Mouse (Mus musculus) hindbrain, postnatal 0 days (tissue): ENCODE measurements at regions not wholly inside any gene's neighbourhood (a gene's known extent, or its start where the extent isn't known, plus 50 kb on each side); places are given as distances from the start of the nearest gene placed in this dataset.

Experiments
- ATAC-seq: fragments of 200-750 bp; cut with Nextera tagmentation; 2 replicates; pipeline ENCODE4 v1.8.0; 2017; ENCODE audit warnings: mild to moderate bottlenecking, moderate TSS enrichment, moderate library complexity
- DNase-seq: peaks from one replicate; pipeline ENCODE4 v3.0.0-alpha.2; 2015; ENCODE audit warnings: low spot score
- H3K27ac ChIP-seq: fragments of 300-500 bp; sonication (generic); 2 replicates; pipeline ENCODE4 v1.5.1; 2014; ENCODE audit warnings: mild to moderate bottlenecking
- H3K27me3 ChIP-seq: fragments of 300-500 bp; sonication (generic); 2 replicates; pipeline ENCODE4 v1.6.1; 2014; ENCODE audit warnings: low read length, mixed read lengths; ENCODE audit not compliant: insufficient read depth
- H3K36me3 ChIP-seq: fragments of 300-500 bp; sonication (generic); 2 replicates; pipeline ENCODE4 v1.6.1; 2014; ENCODE audit warnings: low read length, mixed read lengths; ENCODE audit not compliant: insufficient read depth
- H3K4me1 ChIP-seq: fragments of 300-500 bp; sonication (generic); 2 replicates; pipeline ENCODE4 v1.6.1; 2014; ENCODE audit warnings: antibody characterized with exemption, low read length, mixed read lengths; ENCODE audit not compliant: insufficient read depth
- H3K4me2 ChIP-seq: fragments of 300-500 bp; sonication (generic); 2 replicates; pipeline ENCODE4 v1.6.1; 2014; ENCODE audit warnings: low read depth, mild to moderate bottlenecking, low read length, moderate library complexity, mixed read lengths
- H3K4me3 ChIP-seq: fragments of 300-500 bp; sonication (generic); 2 replicates; pipeline ENCODE4 v1.5.1; 2014; ENCODE audit warnings: low read length
- H3K9ac ChIP-seq: fragments of 300-500 bp; sonication (generic); replicated peaks from 2 replicates; pipeline ENCODE4 v1.6.1; 2014; ENCODE audit warnings: mild to moderate bottlenecking, low read length, moderate library complexity, mixed read lengths
- H3K9me3 ChIP-seq: fragments of 300-500 bp; sonication (generic); 2 replicates; pipeline ENCODE4 v1.6.1; 2016; ENCODE audit warnings: low read length, mixed read lengths
- CTCF ChIP-seq: IDR thresholded peaks from 2 replicates; pipeline ENCODE4 v1.5.1; 2016; ENCODE audit warnings: antibody characterized with exemption, control low read depth, low read depth
- WGBS: fragments of 180-500 bp; shearing (Covaris S2); extraction: QIAGEN DNeasy Blood & Tissue Kit; methylation state at CpG from one replicate; pipeline ENCODE4 v1.1.7; 2014; 5-methylcytosine and 5-hydroxymethylcytosine counted together

GRCm38 (mm10) chr9:30575531-30575930 lies 148.6 kb downstream of the Snx19 start:
- Histone ChIP-seq H3K4me1 (no peaks in the 10 kb centered on the region; the same call in 1 of the 2 replicates), H3K27me3 (no peaks in the 10 kb centered on the region), H3K4me2 (no peak overlapping the region), H3K9ac (no peak overlapping the region), H3K36me3 (no peaks in the 10 kb centered on the region), H3K27ac (no peak overlapping the region), H3K9me3 (no peaks in the 10 kb centered on the region), H3K4me3 (no peak overlapping the region)
- ATAC-seq (no peak), DNase-seq (no peak)
- WGBS: 54% methylated on average over 3 of the region's 3 CpGs
- TF ChIP-seq CTCF: no peak

DNA sequence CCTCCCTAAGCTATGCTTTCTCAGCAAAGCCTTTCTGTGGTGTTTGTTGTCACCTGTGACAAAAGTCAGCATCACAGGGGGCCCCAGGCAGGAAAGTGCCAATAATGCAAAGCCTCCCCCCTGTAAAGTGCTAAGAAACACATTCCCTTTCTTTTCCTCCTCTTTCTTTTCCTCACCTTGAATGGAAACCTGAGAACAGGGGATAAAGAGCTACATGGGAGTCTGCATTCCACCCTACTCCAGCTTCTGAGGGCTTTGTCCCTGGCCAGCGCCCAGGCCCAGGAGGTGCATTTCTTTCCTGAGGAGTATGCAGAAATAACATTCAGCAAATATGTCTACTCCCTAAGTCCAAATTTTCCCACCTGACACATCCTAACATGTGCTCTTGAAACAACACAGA lies 146.4 kb downstream of the Snx19 start:
- DNase-seq (no peak), ATAC-seq (no peak)
- no peak overlapping the region for H3K9ac ChIP-seq
- no peak for TF ChIP-seq CTCF
- H3K4me3 ChIP-seq: no peak overlapping the region
- 48% methylated on average over 1 of the region's 1 CpGs for WGBS
- no peaks in the 10 kb centered on the region for H3K27me3 ChIP-seq
- H3K27ac ChIP-seq: no peak overlapping the region
- H3K4me2 ChIP-seq: no peak overlapping the region
- no peaks in the 10 kb centered on the region for H3K9me3 ChIP-seq
- no peaks in the 10 kb centered on the region; the same call in 1 of the 2 replicates for H3K4me1 ChIP-seq
- H3K36me3 ChIP-seq: no peaks in the 10 kb centered on the region

DNA sequence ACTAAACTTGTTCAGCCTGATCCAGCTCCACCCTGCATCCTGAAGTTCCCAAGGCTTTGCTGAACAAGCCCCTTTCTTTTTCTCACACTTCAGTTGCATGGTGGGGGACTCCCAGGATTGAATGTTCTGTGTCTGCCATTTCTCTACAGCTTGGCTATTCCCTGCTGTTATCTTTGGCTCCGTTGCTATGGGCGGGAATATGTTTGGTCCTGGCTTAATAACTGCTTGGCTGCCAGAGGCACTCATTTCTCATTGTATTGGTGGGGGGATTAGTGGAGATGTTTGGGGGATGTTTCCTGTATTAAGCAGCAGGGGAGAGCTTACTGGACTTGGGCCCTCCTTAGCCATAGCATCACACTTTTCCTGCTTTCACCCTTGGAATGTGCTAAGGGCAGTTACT lies 144.1 kb downstream of the Snx19 start:
- DNase-seq: peak; percentile 57
- no peaks in the 10 kb centered on the region; the same call in 1 of the 2 replicates for H3K9me3 ChIP-seq

DNA sequence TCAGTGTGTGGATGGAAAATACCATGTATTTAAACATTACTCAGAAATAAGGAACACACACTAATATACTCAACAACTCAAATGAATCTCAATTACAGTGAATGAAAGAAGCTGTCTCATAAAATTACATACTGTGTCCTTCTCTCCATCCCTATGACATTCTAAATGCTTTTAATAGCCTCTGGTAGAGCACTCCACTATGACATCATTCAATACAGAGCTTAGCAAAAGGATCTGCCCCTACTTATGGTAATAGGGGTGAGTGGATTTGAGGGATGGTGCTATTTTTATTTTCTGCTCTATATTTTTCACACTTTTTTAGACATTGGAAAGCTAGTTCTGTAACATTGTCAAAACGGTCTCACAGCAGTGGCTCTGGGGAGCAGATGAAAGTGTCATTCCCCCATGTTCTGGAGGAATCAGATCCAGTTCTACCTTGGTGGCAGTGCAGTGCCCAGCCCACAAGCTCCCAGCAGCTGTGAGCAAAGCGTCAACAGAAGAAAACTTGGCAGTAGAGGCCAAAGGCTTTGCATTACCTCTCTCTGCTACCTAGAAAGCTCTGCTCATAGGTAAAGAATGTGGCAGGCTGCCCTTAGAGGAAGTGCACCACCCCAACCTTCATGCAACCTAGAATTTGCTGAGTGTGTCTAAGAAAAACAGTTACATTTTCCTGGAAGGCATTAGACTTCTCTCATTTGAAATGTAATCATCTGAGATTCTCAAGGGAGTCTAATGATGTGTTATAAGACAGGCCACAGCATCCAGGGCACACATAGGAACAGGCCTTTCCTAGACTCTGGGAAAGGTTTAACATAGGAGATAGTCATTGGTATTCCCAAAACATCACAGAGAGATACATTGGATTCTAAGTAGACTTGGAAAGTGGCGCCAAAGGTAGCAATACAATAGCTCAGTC lies 138.1 kb downstream of the Snx19 start:
- Histone ChIP-seq H3K9me3 (no peaks in the 10 kb centered on the region; the same call in 1 of the 2 replicates), H3K9ac (no peak overlapping the region), H3K27ac (no peak overlapping the region), H3K27me3 (no peaks in the 10 kb centered on the region), H3K4me2 (no peak overlapping the region), H3K4me3 (no peak overlapping the region), H3K4me1 (no peaks in the 10 kb centered on the region), H3K36me3 (no peaks in the 10 kb centered on the region)
- 84% methylated on average over 3 of the region's 3 CpGs for WGBS
- DNase-seq (no peak), ATAC-seq (no peak)
- no peak for TF ChIP-seq CTCF

More for the DNA sequence above, 144.1 kb downstream of the Snx19 start:
- no peak overlapping the region for H3K4me3 ChIP-seq
- no peak overlapping the region for H3K27ac ChIP-seq
- no peaks in the 10 kb centered on the region; the same call in 1 of the 2 replicates for H3K4me1 ChIP-seq
- 18% methylated on average over 2 of the region's 2 CpGs for whole genome bisulfite sequencing
- ATAC-seq: no peak
- no peak for TF ChIP-seq CTCF
- H3K9ac ChIP-seq: no peak overlapping the region
- no peaks in the 10 kb centered on the region for H3K36me3 ChIP-seq
- H3K4me2 ChIP-seq: no peak overlapping the region
- H3K27me3 ChIP-seq: no peaks in the 10 kb centered on the region

- WGBS: 90% methylated on average over 5 of the region's 5 CpGs
- Histone ChIP-seq H3K4me3 (no peak overlapping the region), H3K27me3 (no peaks in the 10 kb centered on the region), H3K27ac (no peak overlapping the region), H3K9ac (no peak overlapping the region), H3K4me1 (no peaks in the 10 kb centered on the region), H3K9me3 (no peaks in the 10 kb centered on the region; the same call in 1 of the 2 replicates), H3K4me2 (no peak overlapping the region), H3K36me3 (no peaks in the 10 kb centered on the region)
- ATAC-seq: no peak
- no peak for TF ChIP-seq CTCF
- DNase-seq: no peak
Observed at GRCm38 (mm10) chr9:30563399-30563798, 136.5 kb downstream of the Snx19 start.

DNA sequence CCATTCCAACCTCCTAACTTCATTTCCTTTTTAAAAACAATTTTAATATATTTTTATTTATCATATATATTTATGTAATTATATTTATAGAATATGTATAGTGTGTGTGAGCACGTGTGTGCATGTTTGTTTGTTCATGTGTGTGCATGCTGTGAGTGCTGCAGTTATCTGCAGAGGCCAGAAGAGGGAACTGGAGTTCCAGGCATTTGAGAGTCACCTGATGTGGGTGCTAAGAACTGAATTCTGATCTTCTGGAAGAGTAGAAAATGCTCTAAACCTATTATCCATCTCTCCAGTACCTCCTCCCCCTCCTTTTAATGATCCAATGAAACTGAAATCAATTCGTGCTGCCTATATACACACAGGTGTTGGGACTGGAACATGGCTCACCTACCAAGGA lies 128.0 kb downstream of the Snx19 start:
- ATAC-seq (no peak), DNase-seq (no peak)
- Histone ChIP-seq H3K27ac (no peak overlapping the region), H3K27me3 (no peaks in the 10 kb centered on the region), H3K4me3 (no peak overlapping the region), H3K9ac (no peak overlapping the region), H3K4me1 (no peaks in the 10 kb centered on the region), H3K36me3 (no peaks in the 10 kb centered on the region), H3K9me3 (no peaks in the 10 kb centered on the region), H3K4me2 (no peak overlapping the region)
- peak; percentile 17; the same call in 1 of the 2 replicates for TF ChIP-seq CTCF
- 82% methylated on average over 2 of the region's 2 CpGs for WGBS

DNA sequence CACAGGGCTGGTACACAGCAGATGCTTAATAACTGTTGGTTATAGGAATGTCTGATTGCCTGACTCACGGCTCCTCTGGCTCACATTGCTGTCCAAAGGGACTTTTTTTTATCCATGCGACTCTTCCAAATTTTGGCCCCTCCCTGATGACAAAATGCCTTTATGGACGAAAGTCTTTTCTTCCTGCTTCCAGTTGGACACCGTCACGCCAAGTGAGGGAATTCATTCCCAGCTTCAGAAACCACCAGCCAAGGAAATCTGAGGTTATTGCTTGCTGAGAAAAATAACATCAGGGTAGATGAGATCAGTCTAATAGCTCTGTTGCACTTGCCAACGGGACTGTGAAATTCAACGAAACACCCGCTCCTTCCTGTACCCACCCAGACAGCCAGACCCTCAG lies 125.8 kb downstream of the Snx19 start:
- ATAC-seq: no peak
- Histone ChIP-seq H3K9me3 (no peaks in the 10 kb centered on the region), H3K9ac (no peak overlapping the region), H3K4me3 (no peak overlapping the region), H3K4me1 (no peaks in the 10 kb centered on the region), H3K4me2 (no peak overlapping the region), H3K27ac (no peak overlapping the region), H3K36me3 (no peaks in the 10 kb centered on the region), H3K27me3 (no peaks in the 10 kb centered on the region)
- no peak for TF ChIP-seq CTCF
- WGBS: 87% methylated on average over 8 of the region's 8 CpGs
- DNase-seq: no peak
